Mouse (Mus musculus) frontal cortex, adult 2 months (tissue): Measurements from ENCODE around the gene Tfrc. TPM values are rescaled to one million over a fixed set of nuclear protein-coding genes. Genes with fewer than 3 reads are reported as not detected.
"Not testable (repeated sequence)": the region's sequence is repeated elsewhere in the genome, so short reads cannot be mapped to it uniquely, and the experiment has no call there.

Source experiments
- DNase-seq, 2 experiments: peaks; one replicate each; pipeline ENCODE4 v3.0.0; 2022; ENCODE audit warnings: low spot score in 1 of 2; ENCODE audit errors: extremely low spot score in 1 of 2
- polyA plus RNA-seq: library from polyadenylated mRNA; depleted of rRNA; stranded (reverse); fragments of >200 nt; gene quantifications from 2 replicates; pipeline ENCODE4 v1.2.3, GENCODE M21; 2012

Tfrc gene
- polyA plus RNA-seq, 1 experiment, result 96.3 TPM

DNA sequence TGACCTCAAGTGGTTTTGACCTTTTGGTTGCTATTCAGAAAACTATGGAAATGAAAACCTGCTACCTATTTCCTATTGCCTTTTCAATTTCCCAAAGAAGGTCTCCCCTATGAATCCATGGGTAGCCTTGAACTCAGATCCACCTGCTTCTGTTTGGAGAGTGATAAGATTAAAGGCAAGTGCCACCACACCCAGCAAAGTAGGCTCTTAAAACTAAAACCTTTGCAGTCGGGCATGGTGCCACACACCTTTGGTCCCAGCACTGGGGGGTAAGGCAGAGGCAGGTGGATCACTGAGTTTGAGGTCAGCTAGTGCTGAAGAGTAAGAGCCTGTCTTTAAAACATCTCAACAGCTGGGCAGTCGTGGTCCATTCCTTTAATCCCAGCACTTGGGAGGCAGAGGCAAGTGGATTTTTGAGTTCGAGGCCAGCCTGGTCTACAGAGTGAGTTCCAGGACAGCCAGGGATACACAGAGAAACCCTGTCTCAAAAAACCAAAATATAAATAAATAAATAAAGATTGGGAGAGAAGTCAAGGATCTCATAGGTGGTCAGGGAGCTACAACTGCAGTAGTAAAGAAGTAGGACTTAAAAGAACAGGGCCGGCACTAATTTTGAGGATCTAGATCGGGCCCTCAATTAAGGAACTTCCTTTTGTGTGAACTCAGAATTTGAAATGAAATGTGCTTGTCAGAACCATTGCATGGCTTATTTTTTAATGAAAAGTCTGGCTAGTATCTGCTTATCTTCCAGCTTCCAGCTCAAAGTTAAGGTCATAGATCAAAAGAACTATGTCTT is 1.9 kb downstream of the Tfrc start:
- no peak for DNase-seq

DNA sequence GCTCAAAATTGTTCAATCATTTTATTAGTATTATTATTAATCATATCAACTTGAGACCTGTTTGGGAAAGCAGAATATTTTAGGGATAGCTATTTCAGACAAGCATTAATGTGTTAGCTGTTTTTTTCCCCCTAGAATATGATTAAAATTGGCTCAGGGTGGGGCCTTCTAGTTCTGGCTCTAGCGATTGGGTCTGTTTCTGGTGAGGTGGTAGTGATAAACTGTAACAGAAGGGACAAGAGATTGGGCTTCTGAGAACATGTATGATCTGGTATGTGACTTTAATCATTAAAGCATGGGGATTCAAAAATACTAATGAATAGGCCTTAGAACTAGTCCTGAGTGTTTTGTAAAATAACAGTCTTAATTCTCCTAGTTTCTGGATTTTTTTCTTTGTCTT is 3.3 kb downstream of the Tfrc start:
- DNase-seq, result no peak

DNA sequence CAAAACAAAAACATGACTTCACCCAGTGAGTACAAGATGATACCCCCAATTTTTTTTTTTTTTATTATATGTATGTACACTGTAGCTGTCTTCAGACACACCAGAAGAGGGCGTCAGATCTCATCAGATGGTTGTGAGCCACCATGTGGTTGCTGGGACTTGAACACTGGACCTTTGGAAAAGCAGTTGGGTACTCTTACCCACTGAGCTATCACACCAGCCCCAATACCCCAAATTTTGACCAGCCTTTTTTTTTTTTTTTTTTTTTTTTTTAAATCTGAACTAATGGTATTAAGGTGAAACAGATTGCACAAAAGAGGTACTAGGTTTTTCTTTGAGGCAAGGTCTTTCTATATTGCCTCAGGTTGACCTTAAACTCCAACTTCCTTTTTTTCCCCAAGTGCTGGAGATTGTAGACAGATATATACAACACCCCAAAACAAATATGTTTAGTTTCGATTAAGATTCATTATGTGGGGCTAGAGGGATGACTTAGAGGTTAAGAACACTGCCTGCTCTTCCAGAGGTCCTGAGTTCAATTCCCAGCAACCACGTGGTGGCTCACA is 4.6 kb downstream of the Tfrc start:
- DNase-seq, result no peak

DNA sequence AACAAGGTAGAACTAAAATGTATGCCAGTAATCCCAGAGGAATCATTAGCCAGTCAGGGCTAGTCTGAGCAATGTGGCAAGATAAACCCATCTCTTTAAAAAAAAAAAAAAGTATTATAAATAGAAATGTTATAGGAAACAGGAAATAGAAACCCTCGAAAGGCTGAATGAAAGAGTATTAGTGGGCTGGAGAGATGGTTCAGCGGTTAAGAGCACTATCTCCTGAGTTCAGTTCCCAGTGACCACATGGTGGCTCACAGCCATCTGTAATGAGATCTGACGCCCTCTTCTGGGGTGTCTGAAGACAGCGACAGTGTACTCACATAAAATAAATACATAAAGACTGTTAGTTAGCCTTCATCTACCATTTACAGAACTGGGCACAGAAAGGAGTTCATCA is 5.3 kb downstream of the Tfrc start:
- no peak for DNase-seq

DNA sequence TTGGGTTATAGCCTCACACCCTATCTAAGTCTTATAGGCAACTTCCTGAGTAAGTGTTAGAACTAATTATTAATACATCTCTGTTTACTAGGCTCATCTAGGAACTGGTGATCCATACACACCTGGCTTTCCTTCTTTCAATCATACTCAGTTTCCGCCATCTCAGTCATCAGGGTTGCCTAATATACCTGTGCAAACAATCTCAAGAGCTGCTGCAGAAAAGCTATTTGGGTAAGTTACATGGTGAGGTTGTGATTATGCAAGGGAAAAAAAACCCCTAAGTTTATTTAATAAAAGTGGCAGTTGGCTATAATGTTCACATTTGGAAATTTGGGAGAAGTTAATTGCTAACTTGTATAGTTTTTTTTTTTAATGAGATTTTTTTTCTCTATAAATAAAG is 10.2 kb downstream of the Tfrc start:
- DNase-seq, result no peak

DNA sequence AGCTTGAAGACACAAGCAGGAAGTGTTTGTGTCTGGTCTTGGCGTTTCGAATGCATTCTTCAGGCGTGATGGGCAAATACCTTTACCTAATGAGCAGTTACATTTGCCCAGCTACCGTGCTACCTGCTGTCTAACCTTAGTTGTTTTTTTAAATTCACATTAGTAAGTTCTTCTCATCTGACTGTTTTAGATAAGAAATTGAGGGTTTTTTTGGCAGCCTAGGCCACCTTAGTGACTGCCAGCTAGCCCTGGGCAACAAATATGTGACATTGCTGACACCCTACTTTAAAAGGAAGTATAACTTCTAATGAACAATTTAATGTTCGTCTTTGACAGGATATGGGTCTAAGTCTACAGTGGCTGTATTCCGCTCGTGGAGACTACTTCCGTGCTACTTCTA is 19.4 kb downstream of the Tfrc start:
- DNase-seq, result no peak

DNA sequence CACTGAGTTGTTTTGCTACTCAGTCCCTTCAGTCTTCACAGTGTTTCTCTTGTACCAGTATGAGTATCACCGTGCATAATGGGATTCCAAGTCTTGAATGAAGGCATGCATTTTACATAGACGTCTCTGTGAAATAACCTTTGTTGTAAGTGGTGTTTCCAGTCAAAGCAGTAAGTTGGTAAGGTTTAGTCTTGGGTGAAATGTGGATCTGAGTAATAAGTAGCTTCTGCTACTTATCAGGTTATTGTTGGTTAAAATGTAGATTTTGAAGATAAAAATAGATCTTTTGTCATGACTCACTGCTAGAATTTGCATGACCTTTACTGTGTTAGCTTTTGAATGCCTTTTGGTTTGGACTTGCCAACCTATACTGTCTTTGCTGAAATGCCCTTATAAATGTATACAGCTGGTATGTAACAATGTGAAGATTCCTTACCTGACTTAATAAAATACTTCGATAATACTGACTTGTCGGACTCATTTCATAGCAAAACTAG is 23.7 kb downstream of the Tfrc start:
- no peak for DNase-seq

DNA sequence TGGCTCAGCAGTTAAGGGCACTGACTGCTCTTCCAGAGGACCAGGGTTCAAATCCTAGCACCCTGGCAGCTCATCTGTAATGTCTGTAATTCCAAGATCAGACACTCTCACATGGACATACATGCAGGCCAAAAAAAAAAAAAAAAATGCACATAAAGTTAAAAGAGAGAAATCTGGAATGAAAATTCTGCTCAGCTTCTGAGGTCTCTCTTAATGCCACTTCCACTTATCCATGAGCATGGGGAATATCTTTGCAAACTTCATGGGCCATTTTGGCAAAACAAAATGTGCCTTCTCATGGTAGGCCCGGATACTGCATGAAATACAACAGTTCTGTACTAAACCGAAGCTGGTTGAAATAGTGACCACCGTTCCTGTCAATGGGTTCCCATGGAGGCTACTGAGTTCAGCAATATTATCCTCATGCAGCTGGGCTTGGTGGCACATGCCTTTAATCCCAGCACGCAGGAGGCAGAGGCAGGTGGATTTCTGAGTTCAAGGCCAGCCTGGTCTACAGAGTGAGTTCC is 24.8 kb downstream of the Tfrc start:
- no peak for DNase-seq

DNA sequence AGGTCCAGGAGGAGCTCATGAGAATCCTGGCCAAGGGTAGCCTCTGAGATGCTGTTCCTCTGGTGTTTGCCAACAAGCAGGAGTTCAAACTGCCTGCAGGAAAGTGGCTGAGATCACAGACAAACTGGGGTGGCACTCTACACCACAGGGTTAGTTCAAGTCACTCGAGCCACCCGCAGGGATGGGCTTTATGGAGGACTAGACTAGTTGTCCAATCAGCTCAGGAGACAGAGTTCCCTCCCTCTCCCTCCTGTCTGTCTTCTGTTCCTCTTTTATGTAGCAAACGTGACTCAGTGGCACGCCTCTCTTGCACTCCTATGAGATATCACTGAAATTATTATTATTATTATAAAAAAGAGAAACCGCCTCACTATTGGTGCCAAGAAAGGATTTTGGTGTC is 25.5 kb downstream of the Tfrc start:
- no peak for DNase-seq

DNA sequence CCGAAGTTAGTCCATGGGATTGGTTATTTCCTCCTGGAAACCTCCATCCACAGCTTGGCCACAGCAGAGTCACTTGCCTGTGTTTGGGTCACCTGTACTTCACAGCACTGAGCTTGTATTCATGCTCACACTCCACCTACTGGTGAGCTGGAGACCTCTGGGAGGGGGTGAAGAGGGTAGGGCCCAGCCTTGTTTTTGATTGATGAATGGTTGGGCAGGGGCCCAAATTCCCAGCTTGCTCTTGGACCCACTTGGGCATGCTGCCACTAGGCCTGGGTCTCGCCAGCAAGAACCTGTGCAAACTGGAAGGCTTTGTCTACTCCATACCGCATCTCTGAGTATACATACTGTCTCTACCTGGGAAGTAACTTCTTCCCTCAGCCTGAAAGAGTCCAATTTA is 26.6 kb downstream of the Tfrc start:
- DNase-seq, result no peak

DNA sequence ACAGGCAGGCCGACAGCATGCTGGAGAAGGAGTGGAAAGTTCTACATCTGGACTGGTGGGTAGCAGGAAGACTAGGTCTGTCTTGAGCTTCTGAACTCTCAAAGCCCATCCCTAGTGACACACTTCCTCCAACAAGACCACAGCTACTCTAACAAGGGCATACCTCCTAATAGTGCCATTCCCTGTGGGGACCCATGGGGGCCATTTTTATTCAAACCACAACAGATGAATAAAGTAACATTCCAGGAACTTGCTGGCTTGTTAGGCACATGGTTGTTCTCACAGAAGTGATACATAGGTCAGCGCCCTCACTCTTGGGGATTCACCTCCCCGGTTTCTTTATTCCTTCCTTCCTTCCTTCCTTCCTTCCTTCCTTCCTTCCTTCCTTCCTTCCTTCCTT is 27.6 kb downstream of the Tfrc start:
- DNase-seq, result no peak

DNA sequence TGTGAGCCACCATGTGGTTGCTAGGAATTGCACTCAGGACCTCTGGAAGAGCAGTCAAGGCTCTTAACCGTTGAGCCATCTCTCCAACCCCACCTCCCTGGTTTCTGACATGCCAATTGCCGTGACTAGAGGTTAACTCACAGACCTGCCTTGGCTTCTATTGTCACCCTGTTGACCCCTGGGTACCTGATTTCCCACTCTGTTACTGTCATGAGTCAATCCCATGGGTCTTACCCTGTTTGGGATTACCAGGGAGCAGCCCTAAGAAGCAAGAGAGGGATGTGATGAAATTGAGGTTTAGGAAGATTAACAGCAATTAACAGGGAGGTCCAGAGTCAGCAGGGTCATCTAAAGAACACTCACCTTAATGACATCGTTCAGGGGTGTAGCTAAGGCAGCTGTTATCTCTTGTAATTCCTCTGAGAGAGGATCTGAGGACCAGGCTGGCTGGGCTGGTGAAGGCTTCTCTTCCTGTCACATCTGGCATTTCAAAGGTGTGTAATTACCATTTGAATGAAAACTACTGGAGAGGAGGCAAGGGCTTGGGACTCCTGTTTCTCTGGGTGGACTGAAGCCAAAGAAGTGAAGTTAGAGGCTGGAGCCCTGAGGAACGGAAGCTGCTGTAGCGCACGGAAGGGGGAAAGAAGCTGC is 28.3 kb downstream of the Tfrc start:
- DNase-seq, result no peak

DNA sequence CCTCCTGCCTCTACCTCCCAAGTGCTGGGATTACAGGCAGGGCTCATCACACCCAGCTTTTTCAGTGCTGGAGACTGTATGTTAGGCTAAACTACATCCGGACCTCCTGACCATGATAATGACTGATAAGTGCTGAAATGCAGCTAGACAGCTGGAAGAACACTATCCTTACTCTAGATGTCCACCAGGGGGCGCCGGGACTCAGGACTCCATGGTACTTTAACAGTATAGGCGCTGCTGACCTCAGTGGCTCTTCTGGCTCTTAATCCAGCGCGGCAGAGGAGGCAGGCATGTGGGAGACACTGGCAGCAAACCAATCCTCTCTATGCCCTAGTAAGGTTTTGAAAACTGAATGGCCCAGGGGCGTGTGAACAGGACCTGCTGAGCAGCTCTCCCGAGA is 29.8 kb downstream of the Tfrc start:
- peak; percentile 50 to 89 for DNase-seq

DNA sequence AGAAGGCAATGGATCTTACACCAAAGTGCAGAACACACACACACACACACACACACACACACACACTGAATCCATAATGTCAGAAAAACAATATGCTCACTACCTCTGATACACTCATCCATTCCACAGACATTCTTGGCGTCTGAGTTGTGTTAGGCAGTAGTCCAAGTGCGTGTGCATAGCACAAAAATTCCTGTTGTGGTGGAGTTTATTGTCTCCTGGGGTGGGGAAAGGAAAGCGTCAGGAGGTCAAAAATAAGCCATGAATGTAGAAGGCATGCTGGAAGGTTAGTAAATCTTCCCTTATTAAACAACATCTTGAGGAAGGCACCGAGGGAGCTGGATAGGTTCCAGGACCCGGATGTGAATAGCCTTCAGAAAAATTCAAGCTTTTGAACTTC is 31.4 kb downstream of the Tfrc start:
- DNase-seq, result no peak

DNA sequence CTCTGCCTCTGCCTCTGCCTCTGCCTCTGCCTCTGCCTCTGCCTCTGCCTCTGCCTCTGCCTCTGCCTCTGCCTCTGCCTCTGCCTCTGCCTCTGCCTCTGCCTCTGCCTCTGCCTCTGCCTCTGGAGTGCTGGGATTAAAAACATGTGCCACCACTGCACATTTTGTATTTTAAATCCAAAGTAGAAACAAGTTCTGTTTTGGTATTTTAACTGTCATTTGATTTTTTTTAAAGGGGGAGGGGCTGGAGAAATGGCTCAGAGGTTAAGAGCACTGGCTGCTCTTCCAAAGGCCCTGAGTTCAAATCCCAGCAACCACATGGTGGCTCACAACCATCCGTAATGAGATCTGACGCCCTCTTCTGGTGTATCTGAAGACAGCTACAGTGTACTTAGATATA is 32.0 kb downstream of the Tfrc start:
- not testable (repeated sequence) for DNase-seq

DNA sequence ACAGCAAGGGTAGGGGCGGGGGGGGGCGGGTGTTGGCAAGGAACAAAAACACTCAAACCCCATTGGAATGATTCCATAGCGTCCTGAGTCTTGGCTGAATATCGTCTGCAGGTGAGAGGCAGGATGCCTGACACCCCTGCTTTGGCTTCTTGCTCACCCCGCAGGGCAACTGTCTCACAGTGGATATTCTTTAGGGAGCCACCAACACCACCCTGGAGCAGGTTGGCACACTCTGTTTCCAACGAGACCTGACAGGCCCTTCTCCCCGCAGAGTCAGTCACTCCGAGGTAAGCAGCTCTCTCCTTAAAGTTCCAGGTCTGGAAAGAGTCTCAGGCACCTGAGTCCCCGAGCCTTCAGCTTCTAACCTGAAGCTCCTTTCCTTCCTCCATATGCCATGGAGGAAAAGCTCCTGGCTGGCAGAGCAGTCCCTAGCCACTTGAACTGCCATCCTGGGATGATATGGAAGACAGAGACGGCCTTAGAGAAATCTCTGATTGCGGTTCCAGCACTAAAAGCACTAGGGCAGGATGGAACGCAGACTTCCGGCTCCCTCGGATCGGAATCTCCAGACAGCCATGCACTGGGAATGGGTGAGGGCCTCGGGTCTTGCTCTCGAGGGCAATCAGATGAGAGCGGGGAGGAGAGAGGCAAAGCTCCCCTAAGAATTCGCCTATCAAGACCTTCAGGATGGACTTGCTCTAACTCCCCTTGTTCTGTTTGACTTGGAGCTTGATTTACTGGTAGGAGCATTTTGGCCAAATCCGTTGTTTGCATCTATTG is 32.9 kb downstream of the Tfrc start:
- DNase-seq, result no peak

DNA sequence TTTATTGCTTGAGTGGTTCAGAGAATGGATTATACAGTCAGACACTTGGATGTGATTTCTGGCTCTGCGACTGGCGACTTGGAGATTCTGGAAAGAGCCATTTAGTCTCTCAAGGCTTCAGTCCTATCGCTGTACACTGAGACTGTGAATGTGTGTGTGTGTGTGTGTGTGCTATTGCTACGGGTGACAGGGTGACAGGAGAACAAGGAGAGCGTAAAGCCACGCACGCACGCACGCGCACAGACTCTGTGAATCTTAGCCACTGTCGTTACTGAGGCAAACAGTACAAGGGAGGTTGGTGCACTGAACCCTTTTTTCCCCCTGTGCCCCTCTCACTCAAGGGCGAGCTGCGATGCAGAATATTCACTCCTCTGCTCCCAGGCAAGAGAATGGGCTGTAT is 33.6 kb downstream of the Tfrc start:
- DNase-seq, result no peak

DNA sequence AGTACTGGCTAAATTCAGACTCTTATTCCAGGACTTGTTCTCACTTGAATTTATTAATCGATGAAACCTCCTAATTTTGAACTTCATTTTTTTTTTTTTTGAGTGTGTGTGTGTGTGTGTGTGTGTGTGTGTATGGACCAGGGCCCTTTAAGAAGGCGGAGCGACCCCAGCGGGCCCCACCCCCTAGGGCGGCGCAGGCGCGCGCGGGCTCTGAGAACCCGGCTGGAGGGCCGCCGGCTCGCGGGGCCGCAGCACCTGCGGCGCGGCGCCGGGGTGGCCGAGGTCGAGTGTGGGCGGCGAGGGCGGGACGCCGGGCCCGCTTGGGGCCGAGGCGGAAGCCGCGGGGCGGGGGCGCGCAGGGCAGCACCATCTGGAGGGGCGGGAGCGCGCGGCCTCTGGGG is 34.9 kb downstream of the Tfrc start, which contains the start of gene Tnk2:
Tnk2 (plus strand) TSS at position 214 of the 401 bp plus-strand sequence.
- peak; percentile 61 to 88 for DNase-seq

DNA sequence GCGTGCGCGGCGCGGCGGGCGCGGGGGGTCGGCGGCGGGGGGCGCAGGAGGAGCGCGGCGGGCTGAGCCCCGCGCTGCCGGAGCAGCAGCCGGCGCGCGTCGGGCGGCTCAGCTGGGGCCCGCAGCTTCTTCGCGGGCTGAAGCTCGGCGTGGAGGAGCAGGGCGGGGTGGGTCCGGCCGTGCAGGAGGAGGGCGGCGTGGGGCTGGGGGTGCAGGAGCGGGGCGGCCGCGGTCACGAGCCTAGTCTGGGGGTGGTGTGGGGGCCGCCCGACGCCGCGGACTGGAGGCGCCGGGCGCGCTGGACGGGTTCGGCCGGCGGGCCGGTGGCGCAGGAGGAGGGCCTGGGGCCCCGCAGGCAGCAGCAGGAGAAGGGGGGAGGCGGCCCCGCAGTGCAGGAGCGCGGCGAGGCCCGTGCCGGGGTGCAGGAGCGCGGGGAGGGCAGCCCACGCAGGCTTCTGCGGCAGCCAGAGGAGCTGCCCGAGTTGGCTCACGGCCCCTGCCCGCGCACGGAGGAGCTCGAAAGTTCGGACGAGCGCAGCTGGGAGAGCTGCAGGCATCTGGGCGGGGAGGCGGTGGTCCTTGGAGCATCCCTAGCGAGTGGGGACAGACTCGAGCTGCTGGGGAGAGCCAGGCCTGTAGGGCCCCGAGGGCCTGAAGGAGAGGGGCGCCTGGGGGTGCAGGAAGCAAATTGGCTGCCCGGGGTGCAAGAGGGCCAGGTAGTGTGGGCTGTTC is 35.5 kb downstream of the Tfrc start:
- DNase-seq, result peak in 1 of 2 experiments; percentile 64

DNA sequence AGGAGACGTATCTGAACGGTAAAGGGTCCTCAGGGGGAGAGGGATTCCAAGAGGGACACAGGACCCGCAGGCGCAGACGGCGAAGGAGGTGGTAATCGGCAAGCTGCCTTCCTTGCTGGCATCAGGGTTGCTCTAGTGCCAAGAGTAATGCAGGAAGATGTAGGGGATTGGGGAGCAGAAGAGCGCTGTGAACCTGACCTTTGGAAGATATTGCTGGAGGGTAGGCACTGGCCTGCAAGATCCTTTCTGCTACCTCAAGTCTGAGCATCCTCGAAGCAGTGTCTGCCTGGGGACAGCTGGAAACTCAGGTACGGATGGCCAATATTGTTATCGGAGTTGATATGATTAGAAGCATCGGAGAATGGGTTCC is 36.1 kb downstream of the Tfrc start:
- no peak for DNase-seq
